Mouse (Mus musculus): ENCODE data around the gene Fam196b. TPM values are rescaled to one million over a fixed set of nuclear protein-coding genes. Genes with fewer than 3 reads are reported as not detected.
A peak's percentile ranks its signal among the peaks of the same experiment; 100 is the strongest.

Fam196b gene
- polyA plus RNA-seq, 1 experiment from 2014 or later: 0.37 TPM

DNA sequence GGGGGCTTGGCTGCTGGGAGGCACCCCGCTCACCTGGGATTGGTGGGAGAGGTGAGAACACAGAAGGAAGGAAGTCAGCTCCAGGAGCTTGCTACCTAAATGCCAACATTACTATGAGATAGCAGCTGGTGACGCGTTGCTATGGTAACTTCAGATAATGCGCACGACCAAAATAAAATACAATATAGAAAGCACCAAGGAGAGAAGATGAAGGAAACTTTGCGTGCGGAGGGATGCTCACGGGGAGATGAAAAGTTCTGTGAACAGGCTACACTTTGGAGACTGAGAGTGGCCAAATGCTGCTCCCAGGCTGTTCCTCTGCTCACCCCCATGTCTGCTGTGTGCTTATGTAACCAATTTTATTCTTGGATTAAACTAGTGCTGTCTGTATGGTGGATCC lies 2.4 kb downstream of the Fam196b start:
- no peak for ATAC-seq (ENCODE audit: insufficient read depth, low FRiP score)
- no peaks in the 10 kb centered on the region for H3K36me3 ChIP-seq (ENCODE audit: control insufficient read depth, insufficient read depth, low read length)
- no peak overlapping the region for H3K4me3 ChIP-seq (replicated peaks; ENCODE audit: low read length)
- no peaks in the 10 kb centered on the region for H3K27me3 ChIP-seq (ENCODE audit: control insufficient read depth, insufficient read depth, low read length)
- H3K27ac ChIP-seq (ENCODE audit: low read length): no peak overlapping the region
- H3K4me1 ChIP-seq (ENCODE audit: control insufficient read depth, insufficient read depth, low read length): no peaks in the 10 kb centered on the region
- WGBS: 68% methylated on average over 8 of the region's 8 CpGs
- H3K9ac ChIP-seq (ENCODE audit: low read length): no peak overlapping the region
- H3K4me2 ChIP-seq (ENCODE audit: low read depth, low read length): no peak overlapping the region
- no peaks in the 10 kb centered on the region for H3K9me3 ChIP-seq (replicated peaks; ENCODE audit: control insufficient read depth, low read length)

DNA sequence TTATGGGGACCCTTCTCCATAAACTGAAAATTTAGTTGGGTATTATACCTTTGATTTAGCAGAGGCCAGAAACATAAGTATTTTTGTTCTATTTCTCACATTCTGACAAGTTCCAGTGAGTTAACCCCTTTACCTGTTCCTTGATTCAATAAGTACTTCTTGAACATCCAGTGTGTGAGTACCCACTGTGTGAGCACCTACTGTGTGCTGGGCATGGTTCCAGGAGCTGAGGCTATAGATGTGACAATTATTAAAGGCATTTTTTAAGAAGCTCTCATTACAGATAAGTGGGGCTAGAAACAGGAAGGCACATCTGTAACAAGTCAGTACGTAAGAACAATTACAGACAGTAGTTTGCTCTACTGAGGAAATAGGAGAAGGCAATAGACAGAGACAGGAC lies 4.7 kb downstream of the Fam196b start:
- 73% methylated on average over 1 of the region's 1 CpGs for WGBS

DNA sequence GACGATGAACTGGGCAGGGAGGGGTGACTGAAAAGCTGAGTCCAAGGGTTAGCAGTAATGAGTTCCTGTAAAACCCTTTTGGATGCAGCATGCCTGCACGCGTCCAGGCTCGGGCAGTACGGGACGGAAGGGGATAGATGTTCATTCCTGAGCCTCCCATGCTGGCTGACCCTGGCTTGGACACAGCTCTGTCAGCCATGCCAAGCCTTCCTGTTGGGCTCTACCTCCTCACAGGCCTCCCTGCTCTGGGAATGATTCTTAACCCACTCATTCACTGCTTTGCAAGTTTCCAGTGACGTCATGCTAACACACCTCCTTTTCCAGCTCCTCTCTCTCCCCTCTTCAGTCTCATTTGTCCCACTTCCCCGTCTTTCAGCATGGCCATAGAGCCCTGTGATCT lies 9.0 kb downstream of the Fam196b start:
- Histone ChIP-seq H3K27ac (ENCODE audit: low read length) (no peak overlapping the region), H3K4me3 (replicated peaks; ENCODE audit: low read length) (no peak overlapping the region), H3K4me1 (ENCODE audit: control insufficient read depth, insufficient read depth, low read length) (no peaks in the 10 kb centered on the region), H3K9ac (ENCODE audit: low read length) (no peak overlapping the region), H3K4me2 (ENCODE audit: low read depth, low read length) (no peak overlapping the region), H3K36me3 (ENCODE audit: control insufficient read depth, insufficient read depth, low read length) (no peaks in the 10 kb centered on the region), H3K27me3 (ENCODE audit: control insufficient read depth, insufficient read depth, low read length) (no peaks in the 10 kb centered on the region), H3K9me3 (replicated peaks; ENCODE audit: control insufficient read depth, low read length) (no peaks in the 10 kb centered on the region)
- 71% methylated on average over 8 of the region's 8 CpGs for WGBS
- ATAC-seq (ENCODE audit: insufficient read depth, low FRiP score): no peak

More for the DNA sequence above, 4.7 kb downstream of the Fam196b start:
- no peaks in the 10 kb centered on the region for H3K27me3 ChIP-seq (ENCODE audit: control insufficient read depth, insufficient read depth, low read length)
- H3K9me3 ChIP-seq (replicated peaks; ENCODE audit: control insufficient read depth, low read length): no peaks in the 10 kb centered on the region
- H3K27ac ChIP-seq (ENCODE audit: low read length): no peak overlapping the region
- H3K4me3 ChIP-seq (replicated peaks; ENCODE audit: low read length): no peak overlapping the region
- no peaks in the 10 kb centered on the region for H3K4me1 ChIP-seq (ENCODE audit: control insufficient read depth, insufficient read depth, low read length)
- no peaks in the 10 kb centered on the region for H3K36me3 ChIP-seq (ENCODE audit: control insufficient read depth, insufficient read depth, low read length)
- no peak overlapping the region for H3K4me2 ChIP-seq (ENCODE audit: low read depth, low read length)
- ATAC-seq (ENCODE audit: insufficient read depth, low FRiP score): no peak
- H3K9ac ChIP-seq (ENCODE audit: low read length): no peak overlapping the region

DNA sequence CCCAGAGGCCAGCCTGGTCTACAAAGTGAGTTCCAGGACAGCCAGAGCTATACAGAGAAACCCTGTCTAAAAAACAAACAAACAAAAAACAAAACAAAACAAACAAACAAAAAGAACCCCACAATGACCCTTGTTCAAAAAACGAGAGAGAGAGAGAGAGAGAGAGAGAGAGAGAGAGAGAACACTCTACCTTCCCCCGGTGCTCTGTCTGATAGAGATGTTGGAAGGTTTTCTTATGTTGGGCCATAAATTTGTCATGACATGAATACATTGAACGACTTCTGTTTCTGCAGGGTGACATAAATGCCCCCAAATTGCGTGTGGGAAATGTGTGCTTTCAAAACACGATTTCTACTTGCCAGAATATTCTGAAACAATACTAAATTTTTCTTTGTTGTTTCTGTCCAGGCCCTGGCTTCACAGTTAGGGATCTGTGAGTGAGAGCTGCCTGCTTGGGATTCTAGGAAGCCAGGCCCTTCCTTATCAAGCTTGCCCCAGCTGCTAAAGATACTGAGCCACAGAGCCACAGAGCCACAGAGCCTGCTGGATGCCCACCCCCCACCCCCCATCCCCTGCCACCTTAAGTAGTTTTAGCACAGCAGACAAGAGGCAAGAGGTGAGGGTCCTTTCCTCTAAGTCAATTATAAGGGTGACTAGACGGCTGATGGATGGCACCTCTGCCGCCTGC lies 17.9 kb downstream of the Fam196b start:
- no peak overlapping the region for H3K4me2 ChIP-seq (ENCODE audit: low read depth, low read length)

DNA sequence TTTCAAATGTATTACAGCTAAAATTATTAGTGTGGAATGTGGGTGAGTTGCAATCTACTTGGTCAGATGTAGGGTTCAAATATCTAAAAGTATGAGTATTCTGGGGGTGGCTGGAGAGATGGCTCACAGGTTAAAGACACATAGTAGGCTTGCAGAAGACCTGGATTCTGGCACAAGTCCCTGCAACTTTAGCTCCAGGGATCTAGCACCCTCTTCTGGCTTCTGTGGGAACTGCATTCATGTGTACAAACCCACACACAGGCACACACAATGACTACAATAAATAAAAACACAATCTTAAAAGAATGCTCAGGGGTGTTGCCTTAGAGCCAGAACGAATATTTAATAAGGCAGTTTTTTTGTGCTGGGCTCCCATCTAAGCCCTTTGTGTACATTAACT lies 23.3 kb downstream of the Fam196b start:
- H3K36me3 ChIP-seq (ENCODE audit: control insufficient read depth, insufficient read depth, low read length): no peaks in the 10 kb centered on the region
- WGBS: 51% methylated on average over 1 of the region's 1 CpGs
- no peak overlapping the region for H3K4me3 ChIP-seq (replicated peaks; ENCODE audit: low read length)
- no peak overlapping the region for H3K27ac ChIP-seq (ENCODE audit: low read length)
- no peaks in the 10 kb centered on the region for H3K4me1 ChIP-seq (ENCODE audit: control insufficient read depth, insufficient read depth, low read length)
- H3K9ac ChIP-seq (ENCODE audit: low read length): no peak overlapping the region
- H3K27me3 ChIP-seq (ENCODE audit: control insufficient read depth, insufficient read depth, low read length): no peaks in the 10 kb centered on the region
- no peaks in the 10 kb centered on the region for H3K9me3 ChIP-seq (replicated peaks; ENCODE audit: control insufficient read depth, low read length)
- ATAC-seq (ENCODE audit: insufficient read depth, low FRiP score): no peak
- H3K4me2 ChIP-seq (ENCODE audit: low read depth, low read length): no peak overlapping the region

More for the DNA sequence above, 17.9 kb downstream of the Fam196b start:
- H3K9me3 ChIP-seq (replicated peaks; ENCODE audit: control insufficient read depth, low read length): no peaks in the 10 kb centered on the region
- H3K4me1 ChIP-seq (ENCODE audit: control insufficient read depth, insufficient read depth, low read length): no peaks in the 10 kb centered on the region
- no peak overlapping the region for H3K4me3 ChIP-seq (replicated peaks; ENCODE audit: low read length)
- H3K36me3 ChIP-seq (ENCODE audit: control insufficient read depth, insufficient read depth, low read length): no peaks in the 10 kb centered on the region
- 52% methylated on average over 7 of the region's 7 CpGs for WGBS
- H3K27me3 ChIP-seq (ENCODE audit: control insufficient read depth, insufficient read depth, low read length): no peaks in the 10 kb centered on the region
- ATAC-seq (ENCODE audit: insufficient read depth, low FRiP score): no peak
- H3K27ac ChIP-seq (ENCODE audit: low read length): no peak overlapping the region
- no peak overlapping the region for H3K9ac ChIP-seq (ENCODE audit: low read length)

DNA sequence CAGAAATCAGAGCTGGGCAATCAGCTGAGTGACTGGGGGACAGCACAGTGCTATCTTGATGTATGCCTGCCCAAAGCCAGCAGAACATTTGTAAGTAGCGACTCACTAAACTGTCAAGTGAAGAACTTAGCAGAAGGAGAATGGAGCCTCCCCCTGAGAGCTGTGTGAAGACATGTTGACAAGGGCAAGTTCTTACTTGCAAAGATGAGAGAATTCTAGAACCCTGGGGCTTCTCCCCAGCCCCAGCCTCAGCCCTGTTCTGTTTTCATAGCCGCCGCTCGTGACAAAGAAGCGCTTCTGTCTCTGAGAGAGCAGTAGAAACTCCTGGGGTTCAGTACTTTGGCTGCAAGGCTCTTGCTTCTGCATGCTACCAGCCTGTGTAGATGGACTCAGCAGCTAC lies 25.1 kb downstream of the Fam196b start:
- Histone ChIP-seq H3K4me3 (replicated peaks; ENCODE audit: low read length) (no peak overlapping the region), H3K27me3 (ENCODE audit: control insufficient read depth, insufficient read depth, low read length) (no peaks in the 10 kb centered on the region), H3K9me3 (replicated peaks; ENCODE audit: control insufficient read depth, low read length) (no peaks in the 10 kb centered on the region), H3K36me3 (ENCODE audit: control insufficient read depth, insufficient read depth, low read length) (no peaks in the 10 kb centered on the region), H3K9ac (ENCODE audit: low read length) (no peak overlapping the region), H3K27ac (ENCODE audit: low read length) (no peak overlapping the region), H3K4me1 (ENCODE audit: control insufficient read depth, insufficient read depth, low read length) (no peaks in the 10 kb centered on the region), H3K4me2 (ENCODE audit: low read depth, low read length) (no peak overlapping the region)
- 77% methylated on average over 5 of the region's 5 CpGs for WGBS
- no peak for ATAC-seq (ENCODE audit: insufficient read depth, low FRiP score)

DNA sequence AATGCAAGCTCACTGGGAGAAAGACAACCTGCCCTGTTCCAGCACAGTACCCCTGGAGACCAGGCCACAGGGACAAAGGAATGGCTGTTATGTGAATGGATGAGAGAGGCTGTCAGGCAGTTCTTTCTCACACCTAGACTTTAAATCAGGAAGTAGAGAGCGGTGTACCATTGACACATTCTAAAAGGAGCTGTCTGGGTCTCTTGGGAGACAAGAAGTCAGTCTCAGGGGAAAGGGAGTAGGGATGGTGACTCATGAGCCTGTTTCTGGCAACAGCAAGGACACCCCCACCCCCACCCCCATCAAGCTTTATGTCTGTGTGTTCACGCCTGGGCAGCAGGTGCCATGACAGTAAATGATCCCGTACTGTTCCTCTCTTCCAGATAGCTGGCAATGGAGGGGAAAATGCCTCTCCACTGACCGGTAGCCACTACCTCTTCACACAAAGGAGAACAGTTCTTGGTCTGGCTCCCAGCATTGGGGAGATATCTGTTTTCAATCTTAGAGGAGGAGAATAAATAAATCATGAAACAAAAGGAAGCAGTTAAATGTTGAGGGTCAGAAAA lies 29.2 kb downstream of the Fam196b start:
- H3K36me3 ChIP-seq (ENCODE audit: control insufficient read depth, insufficient read depth, low read length): no peaks in the 10 kb centered on the region
- H3K4me2 ChIP-seq (ENCODE audit: low read depth, low read length): no peak overlapping the region
- no peaks in the 10 kb centered on the region for H3K9me3 ChIP-seq (replicated peaks; ENCODE audit: control insufficient read depth, low read length)
- H3K27me3 ChIP-seq (ENCODE audit: control insufficient read depth, insufficient read depth, low read length): no peaks in the 10 kb centered on the region
- no peak for ATAC-seq (ENCODE audit: insufficient read depth, low FRiP score)
- no peak overlapping the region for H3K9ac ChIP-seq (ENCODE audit: low read length)
- H3K4me1 ChIP-seq (ENCODE audit: control insufficient read depth, insufficient read depth, low read length): no peaks in the 10 kb centered on the region
- no peak overlapping the region for H3K27ac ChIP-seq (ENCODE audit: low read length)
- WGBS: 67% methylated on average over 4 of the region's 4 CpGs
- no peak overlapping the region for H3K4me3 ChIP-seq (replicated peaks; ENCODE audit: low read length)

DNA sequence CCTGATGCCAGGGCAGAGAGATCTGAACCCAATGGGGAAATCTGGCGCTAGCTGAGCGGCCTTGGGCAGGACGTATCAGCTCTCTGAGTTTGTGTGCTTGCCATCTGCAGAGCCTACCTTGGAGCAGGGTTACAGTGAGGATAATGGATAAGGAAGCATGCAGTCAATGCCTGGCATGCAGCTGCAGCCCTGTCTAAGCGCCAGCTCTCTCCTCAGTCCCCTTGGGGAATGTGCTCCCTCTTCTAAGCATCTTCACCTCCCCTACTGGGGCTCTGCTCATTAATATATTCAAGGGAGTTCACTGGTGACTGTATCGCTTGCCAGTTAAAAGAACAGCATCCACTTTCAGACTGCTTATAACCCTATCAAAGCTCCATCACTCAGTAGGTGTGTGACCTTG lies 29.7 kb downstream of the Fam196b start:
- Histone ChIP-seq H3K4me1 (ENCODE audit: control insufficient read depth, insufficient read depth, low read length) (no peaks in the 10 kb centered on the region), H3K9ac (ENCODE audit: low read length) (no peak overlapping the region), H3K4me3 (replicated peaks; ENCODE audit: low read length) (no peak overlapping the region), H3K36me3 (ENCODE audit: control insufficient read depth, insufficient read depth, low read length) (no peaks in the 10 kb centered on the region), H3K4me2 (ENCODE audit: low read depth, low read length) (no peak overlapping the region), H3K9me3 (replicated peaks; ENCODE audit: control insufficient read depth, low read length) (no peaks in the 10 kb centered on the region), H3K27ac (ENCODE audit: low read length) (no peak overlapping the region), H3K27me3 (ENCODE audit: control insufficient read depth, insufficient read depth, low read length) (no peaks in the 10 kb centered on the region)
- ATAC-seq (ENCODE audit: insufficient read depth, low FRiP score): no peak
- WGBS: 70% methylated on average over 5 of the region's 5 CpGs

DNA sequence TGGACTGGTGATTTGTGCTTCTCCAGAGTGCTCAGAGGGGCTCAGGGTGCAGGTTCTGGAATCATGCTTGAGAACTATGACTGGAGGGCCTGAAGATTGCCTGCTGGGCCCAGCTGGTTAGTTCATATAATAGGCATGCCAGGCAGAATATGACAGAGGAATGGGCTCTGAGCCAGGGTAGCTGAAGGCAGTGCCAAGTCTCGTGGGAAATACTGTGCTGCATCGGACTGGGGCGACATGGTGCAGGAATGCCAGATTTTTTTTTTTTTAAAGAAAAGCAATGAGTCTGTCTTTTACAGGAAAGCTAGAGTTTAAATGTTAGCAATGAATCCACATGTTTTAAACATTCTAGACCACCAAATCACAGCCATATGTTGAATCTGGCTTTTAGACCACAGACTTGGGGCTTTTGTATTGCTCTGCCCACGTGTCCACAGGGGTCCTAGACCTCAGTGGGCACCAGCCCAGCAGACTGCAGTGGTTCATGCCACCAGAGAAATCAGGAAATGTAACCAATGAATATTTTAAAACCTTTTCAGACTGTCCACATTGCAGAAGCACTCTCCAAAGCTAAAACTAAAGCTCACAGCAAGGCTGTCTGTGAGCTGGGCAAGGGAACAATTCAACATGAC lies 33.8 kb downstream of the Fam196b start:
- Histone ChIP-seq H3K4me2 (ENCODE audit: low read depth, low read length) (no peak overlapping the region), H3K36me3 (ENCODE audit: control insufficient read depth, insufficient read depth, low read length) (no peaks in the 10 kb centered on the region), H3K27me3 (ENCODE audit: control insufficient read depth, insufficient read depth, low read length) (no peaks in the 10 kb centered on the region), H3K4me3 (replicated peaks; ENCODE audit: low read length) (no peak overlapping the region), H3K27ac (ENCODE audit: low read length) (no peak overlapping the region), H3K9ac (ENCODE audit: low read length) (no peak overlapping the region), H3K4me1 (ENCODE audit: control insufficient read depth, insufficient read depth, low read length) (no peaks in the 10 kb centered on the region), H3K9me3 (replicated peaks; ENCODE audit: control insufficient read depth, low read length) (no peaks in the 10 kb centered on the region)
- 34% methylated on average over 4 of the region's 4 CpGs for WGBS
- ATAC-seq (ENCODE audit: insufficient read depth, low FRiP score): peak; percentile 68; the same call in 1 of the 2 replicates
